Mouse (Mus musculus) lung, adult 2 months (tissue): Measurements from ENCODE around the gene Fcamr.

Experiments
- CTCF ChIP-seq: fragments of 200-500 bp; IDR thresholded peaks from 2 replicates; pipeline ENCODE4 v1.5.1; 2011; ENCODE audit warnings: mild to moderate bottlenecking, low read length, control low read depth; ENCODE audit not compliant: insufficient read depth
- POLR2A ChIP-seq: fragments of 200-500 bp; IDR thresholded peaks from 2 replicates; pipeline ENCODE4 v1.6.1; 2011; ENCODE audit warnings: low read depth, mild to moderate bottlenecking, control low read depth, low read length, borderline replicate concordance; ENCODE audit errors: extremely low read depth

DNA sequence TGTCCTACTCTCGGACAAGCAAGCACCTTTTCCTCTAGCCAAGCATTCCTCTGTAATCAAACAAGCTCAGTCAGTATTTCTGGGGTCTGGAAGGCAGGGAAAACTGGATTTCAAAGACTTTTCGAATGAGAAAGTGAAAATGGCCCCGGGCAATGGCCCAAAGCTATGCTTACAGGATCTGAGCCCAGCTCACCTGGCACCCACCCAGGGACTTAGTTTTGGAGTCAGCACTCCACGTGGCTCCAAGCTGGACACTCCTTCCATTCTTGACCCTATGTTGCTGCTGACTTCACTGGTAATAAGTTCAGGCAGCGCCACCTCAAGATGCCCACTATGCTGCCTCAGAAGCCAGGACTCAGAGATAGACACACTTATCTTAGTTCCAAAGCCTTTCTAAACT lies 33.6 kb upstream of the Fcamr start:
- TF ChIP-seq POLR2A (no peak), CTCF (no peak)
